Mouse (Mus musculus): ENCODE results near the gene BC034090.
A peak's percentile ranks its signal among the peaks of the same experiment; 100 is the strongest.

The BC034090 gene

DNA sequence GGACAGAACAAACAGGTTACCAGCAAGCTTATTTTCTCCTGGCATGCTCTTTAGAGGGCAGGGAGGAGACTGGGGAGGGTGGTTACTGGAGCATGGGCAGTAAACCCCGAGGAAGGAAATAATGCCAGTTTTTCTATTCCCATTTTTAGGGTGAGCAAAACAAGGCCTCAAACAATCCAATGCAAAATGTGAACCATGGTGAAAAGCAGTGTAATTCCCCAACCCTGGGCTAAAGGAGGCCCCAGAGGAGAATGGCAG, 1.8 kb downstream of the BC034090 start:
- DNase-seq (ENCODE audit: low spot score), result no peak

DNA sequence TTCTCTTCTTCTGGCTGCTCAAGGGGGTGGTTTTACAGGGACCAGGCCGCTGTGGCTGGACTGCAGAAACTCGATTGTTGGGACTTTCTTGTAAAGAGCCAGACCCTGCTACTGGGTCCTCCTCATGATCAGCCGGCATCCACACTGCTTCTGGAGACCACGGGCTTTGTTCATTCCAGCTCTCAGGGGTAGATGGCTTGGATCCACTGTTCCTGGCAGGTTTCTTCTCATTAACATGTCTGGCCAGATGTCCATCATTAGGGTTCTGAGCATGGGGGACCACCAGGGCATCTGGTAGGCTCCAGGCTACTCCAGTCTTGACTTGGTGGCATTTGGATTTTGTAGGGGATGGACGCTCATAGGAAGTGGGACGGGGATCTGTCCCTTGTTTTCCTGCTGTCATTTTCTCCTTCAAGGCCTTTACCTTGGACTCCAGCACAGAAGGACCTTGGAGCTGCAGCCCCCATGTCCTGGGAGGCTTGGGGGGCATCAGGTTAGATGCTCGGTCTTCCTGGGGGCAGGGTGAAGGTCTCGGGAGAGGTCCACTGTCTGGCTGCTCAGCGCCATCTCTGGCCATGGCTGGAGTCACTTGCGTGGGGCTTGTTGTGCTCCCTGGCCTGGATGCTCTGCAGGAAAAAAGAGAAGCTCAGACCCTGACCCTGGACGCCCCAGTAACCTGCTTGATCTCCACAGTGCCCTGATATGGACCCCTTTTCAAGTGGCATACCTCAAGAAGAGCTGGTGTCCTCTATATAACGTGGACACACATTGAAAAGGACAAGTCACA, 2.4 kb downstream of the BC034090 start:
- DNase-seq (ENCODE audit: low spot score), result no peak

DNA sequence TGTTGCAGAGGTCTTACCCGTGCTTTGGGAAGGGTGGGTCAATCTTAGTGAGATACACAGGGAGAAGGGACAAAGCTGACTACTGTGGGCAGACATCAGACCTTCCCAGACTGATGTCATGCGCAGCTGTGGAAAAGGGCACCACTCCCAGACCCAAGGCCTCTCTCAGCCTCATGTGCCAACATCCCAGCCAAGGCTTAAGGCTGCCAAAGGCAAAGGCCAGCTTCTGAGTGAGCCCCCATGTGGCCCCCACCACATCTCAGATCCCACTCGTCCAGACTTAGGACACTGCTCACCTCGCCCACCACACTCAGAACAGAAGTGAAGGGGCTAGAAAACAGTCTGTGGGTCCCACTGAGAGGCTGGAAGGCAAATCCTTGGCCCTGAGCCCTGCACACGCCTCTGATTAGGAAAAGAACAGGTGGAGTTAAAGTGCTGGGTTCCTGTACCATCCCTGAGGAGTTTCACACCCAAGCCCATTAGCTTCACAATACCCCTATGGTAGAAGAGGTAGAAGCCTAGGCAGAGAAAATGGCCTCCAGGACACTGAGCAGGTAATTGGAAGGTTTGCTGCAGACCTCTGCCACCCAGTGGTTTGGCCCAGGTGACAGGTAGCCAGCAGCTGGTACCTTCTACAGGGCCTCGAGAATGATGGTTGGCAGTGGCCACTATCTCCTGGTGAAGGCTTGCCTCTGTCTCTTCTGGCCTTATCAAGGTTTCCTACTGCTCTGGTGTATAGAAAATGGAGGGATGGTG, 4.1 kb downstream of the BC034090 start:
- no peak for DNase-seq (ENCODE audit: low spot score)

DNA sequence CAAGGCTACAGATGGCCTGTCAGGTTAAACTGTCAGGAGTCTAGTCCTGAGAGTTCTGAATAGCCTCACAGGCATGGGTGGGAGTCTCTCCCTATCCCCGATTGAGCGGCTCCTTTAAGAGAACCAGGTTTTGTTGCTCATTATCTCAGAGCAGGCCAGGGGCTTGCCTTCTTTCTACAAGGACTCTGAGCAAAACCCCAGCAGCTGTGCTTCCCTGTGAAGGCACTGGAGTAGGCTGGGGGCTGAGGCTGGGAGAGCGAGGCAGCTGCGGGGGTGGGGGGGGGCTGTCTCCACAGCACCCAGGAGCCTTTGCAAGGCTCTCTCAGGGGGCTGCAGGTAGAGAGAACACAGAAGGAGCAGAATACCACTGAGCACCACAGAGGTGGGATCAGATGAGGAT, 5.1 kb downstream of the BC034090 start:
- no peak for DNase-seq (ENCODE audit: low spot score)

DNA sequence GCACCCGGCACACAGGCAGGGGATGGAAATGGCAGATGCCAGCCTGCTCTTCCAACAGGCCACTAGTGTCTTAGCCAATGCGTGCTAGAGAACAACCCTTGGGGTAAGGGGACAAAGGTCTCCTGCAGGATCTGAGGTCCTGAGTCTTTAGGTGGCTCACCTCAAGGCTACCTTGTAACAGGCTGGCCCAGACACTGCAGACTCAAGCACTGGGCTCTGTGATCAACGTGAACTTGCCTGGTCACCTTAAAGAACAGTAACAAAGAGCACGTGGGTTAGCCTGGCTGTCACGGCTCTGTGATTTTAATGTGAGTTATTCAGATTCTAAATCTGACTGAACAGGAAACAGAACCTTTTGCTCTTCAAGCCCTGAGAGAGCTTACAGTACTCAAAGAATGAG, 6.1 kb downstream of the BC034090 start:
- no peak for DNase-seq (ENCODE audit: low spot score)

DNA sequence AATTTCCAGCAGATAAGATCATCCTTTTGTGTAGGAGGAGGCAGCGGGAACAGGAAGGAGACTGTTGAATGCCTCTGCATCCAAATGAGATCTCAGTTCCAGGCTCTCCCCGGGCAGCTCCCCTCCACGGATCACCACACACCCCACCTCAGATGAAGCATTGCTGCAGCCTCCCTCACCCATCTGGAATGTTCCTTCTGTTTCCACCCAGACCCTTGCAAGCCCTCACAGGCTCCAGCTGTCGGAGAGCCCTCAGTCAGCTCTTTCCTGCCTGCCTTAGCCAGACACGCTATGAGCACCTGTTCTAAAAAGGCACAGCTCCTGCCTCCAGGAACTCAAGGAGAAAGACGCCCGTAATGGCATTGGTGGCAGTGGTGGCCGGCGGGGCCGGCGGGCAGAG, 6.9 kb downstream of the BC034090 start:
- no peak for DNase-seq (ENCODE audit: low spot score)

DNA sequence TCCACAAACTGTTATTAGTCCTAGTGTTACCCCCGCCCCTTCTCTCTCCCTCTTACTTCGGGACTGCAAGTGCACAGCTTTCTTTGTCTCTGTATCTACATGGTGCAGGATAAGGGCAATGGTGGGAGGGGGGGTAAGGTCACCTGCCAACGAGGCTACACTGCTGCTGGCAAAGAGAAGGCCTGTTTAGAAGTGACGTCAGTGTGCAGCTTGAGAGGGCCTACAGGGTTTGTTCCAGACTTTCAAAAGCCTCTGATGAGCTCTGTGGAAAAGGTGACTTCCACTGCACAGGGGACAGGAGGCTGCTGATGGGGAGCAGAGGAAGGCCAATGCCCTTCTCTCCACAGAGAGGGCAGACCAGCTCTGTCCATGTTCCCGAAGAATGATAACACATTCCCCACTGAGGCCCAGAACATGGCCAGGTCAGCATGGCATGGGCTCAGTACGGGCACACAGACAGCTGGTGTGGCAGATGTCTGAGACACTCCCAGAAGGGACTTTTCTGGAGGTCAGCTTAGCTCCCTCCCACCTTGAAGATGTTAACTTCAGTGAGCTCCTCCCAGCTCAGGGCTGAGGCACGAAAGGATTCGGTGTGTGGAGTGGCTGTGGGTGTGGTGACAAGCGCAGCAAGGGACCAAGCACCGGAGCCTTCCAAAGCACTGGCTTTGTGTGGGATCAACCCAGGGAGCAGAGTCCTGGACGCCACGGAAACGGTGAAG, 7.8 kb downstream of the BC034090 start:
- DNase-seq (ENCODE audit: low spot score), result no peak

DNA sequence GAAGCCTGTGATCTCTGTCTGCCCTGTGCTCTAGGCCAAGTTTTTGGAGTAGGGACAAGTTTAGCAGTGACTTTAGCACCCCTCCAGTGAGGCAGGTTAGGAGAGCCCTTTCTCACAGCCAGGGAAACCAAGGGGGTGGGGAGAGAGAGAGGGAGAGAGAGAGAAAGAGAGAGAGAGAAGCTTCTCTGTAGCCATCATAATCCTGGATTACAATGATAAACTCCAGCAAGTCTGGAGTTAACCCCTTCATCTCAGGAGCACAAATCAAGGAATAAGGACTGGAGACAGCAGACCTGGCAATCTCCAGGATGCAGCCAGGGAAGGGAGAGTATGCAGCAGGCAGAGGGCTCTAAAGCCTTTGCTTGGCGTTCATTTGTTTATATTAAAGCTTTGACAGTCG, 8.6 kb downstream of the BC034090 start:
- DNase-seq (ENCODE audit: low spot score), result no peak

DNA sequence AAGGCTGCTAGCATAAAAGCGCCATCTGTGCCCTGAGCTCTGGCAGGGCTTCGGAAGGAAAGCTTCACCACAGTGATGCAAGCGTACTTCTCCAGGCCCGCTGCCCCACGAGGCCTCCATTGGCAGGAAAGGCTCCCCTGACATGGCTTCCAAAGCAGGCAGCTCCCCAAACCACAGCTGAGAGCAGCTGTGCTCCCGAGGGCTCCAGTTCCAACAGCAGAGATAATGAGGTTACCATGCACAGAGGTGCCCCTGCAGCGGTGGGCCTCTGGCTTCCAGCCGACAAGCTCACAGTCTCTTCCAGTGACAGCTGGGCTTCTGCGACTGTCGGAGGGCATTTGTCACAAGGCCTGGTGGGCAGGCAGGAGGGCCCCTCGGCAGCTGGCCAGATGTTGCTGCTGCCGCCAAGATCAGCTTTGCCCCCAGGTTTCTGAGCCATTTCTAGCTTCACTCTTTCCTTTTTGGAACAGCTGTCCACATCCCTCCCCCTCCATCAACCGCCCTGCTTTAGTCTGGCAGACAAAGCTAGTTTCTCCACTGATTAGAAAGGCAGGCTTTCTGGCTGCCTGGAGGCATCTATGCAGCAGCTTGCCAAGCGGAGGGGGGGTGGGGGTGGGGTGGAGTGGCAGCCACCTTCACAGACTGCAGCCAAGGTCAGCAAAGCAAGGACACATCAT, 10.2 kb downstream of the BC034090 start:
- DNase-seq (ENCODE audit: low spot score), result peak; percentile 56

DNA sequence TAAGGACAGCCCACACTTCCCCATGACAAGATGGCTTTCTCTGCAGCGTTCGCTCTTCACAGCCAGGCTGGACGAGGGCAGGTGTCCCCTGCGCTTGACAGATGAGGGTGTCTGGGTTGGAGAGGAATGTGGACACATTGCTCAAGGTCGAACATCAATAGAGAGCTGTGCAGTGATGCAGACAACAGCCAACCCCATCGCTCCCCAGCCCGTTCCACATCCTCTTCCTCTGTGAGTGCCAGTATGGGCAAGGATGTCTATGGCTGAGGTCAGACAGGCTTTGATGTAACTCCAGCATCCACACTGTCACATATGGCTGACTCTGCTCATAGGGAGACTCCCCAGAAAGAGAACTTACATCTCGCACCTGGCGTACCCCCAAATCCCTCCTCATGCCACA, 10.9 kb downstream of the BC034090 start:
- no peak for DNase-seq (ENCODE audit: low spot score)

DNA sequence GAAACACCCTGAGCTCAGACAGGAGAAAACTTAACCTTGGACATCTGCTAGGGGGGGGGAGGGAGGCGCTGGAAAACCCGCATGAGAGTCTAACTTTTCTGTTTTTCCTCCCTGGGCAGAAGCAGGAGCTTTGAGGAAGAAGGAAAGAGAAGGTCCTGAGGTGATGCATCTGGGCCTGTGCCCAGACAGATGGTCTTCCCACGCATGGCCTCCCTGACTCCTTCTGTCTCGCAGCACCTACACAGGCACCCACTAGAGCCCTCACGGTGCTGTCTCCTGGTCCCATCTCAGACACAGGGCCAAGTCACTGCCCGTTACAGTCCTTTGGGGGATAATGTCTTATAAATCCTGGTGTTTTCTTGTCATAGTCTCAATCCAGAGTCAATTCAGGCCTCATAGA, 11.5 kb downstream of the BC034090 start:
- no peak for DNase-seq (ENCODE audit: low spot score)

DNA sequence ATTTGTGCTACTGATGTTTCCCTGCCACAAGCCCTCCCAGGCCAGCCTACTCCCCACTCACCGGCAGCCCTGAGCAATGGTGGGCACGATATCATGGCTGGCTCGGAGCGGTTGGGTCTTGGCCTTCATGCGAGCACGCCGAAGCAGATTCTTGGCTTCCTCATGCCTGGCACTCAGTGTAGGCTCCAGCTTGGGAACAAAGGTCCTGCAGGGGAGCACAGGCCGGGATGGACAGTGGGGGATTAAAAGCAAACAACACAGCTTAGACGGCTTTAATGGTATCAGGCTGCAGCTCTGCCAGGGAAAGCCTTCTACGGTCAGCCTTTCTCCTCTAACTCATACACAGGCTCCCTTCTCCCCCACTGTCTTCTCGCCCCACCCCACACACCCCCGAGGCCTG, 11.9 kb downstream of the BC034090 start:
- no peak for DNase-seq (ENCODE audit: low spot score)

DNA sequence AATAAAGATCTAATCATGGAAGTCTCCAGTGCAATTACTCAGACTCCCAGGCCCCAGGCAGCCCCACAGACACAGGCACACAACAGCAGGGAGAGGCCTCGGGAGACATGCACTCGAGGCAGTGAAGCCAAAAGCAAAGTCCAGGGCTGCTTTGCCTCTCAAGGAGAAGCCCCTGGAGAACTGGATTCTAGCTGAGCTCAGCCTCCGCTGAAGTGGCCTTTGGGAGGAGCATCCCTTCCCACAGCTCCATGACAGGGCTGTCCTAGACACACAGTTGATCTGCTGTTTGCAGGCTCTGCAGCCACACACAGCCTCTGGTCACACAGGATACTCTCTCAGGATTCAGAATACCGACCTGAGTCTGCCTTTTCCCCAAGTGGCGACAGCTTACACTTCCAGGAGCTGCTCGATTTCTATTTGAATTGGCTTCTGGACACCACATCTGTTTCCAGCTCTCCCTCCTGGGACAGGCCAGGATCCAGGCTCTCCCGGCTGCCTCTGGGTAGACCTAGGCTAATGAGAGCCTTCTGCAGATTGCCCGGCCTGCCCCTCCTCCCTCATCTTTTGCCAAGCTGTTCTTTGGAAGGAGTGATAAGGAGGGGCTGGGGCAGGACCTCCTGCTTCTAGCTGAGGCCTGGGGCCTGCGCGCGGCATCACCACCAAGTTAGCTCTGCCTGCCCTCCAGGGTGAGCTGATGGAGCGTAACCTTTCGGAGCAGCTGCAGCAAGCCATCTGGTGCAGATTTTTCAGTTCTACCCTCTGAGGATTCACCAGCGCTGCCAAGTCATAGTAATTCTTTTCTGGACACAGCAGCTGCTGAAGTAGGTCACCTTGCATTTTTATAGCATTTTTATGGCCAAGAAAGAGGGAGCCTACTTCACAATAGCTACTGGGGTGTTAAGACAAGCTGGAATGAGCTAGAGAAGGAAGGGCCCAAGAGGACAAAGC, 14.5 kb downstream of the BC034090 start:
- DNase-seq (ENCODE audit: low spot score), result no peak

DNA sequence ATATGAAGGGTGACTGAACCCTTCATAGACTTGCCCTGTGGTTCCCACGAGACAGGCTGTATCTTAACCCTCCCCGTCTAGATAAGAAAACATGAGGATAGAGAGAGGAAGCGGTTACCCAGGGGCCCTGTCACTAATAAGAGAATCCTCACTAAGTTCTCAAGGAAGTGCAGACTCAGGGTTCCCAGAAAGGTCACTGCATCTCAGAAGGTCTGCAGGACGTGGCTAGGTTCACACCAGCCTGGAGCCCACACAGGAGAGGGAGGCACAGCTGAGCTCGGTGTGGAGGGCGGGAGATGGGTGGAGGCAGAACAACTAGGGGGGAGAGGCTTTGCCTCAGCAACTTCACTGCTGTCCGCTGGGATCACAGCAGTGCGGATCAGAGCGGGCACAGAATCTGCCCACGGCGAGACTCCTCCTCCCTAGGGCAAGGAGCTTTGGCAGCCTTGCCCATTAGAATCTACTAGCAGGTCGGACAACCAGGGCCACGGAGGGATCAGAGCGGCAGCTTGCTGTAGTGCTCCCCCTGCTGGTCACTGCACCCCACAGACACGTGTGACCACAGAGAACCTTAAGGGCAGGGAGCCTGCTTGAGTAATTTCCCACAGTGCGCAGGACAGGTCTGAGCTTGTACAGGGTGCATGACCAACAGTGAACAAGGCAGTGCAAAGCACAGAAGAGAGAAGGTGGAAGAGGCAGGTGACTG, 20.2 kb downstream of the BC034090 start:
- peak; percentile 91 for DNase-seq (ENCODE audit: low spot score)

DNA sequence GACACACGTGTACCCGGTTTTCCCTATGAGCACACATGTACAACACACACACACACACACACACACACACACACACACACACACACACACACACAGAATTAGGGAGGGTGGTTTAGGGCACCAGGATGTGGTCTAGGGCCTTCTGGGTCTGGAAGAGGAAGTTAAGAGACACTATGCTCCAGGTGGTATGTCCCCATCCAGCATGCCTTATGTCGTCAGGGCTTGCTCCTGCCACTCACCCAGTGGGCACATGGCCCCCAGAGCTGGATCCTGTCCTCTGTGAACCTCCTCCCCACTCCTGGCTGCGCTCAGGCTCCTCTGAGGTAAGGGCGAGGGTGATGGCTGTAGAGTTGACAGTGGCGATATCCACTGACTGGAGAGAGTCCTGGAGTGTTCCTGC, 21.2 kb downstream of the BC034090 start:
- DNase-seq (ENCODE audit: low spot score), result no peak

DNA sequence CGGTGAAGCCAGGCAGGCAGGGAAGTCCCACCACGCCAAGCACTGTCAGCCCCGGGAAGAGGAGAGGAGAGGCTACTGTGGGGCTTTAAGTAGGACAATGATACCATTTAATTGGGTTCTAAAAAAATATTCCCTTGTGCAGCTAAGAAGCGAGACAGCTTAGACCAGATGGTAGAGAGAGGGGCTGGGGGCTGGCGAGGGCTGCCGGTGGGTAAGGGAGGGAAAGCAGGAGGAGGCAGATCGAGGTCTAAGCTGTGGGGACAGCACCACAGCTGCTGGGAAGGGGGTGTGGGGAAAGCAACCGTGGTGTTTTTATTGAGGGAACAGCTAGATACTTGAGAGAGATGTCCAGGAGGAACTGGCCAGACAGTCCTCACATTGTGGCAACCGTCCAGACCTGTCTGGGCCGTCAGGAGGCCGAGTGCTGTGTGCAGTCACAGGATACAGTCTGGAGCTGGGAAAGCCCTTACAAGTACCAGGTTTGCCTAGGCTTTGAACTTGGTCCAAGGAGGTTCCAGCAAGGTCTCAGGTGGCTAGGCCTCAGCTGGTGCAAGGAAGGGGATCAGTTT, 22.1 kb downstream of the BC034090 start:
- peak; percentile 64 for DNase-seq (ENCODE audit: low spot score)

DNA sequence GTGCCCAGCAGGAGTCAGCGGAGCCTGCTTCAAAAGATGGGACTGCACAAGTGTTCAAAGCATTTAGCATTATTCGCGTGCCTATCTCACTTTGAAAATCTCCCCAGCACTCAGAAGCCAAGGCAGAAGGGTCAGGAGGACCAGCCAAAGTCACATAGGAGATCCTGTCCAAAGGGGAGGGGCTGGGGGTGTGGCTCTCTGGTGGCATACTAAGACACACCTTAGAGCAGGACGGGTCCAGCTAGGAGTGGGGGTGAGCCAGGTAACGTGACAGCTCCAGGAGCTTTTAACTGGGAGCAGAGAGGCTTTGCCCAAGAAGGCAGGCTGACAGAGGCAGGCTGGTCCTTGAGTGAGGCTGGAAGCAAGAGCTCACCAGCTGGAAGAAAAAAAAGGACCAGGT, 25.3 kb downstream of the BC034090 start:
- DNase-seq (ENCODE audit: low spot score), result no peak

DNA sequence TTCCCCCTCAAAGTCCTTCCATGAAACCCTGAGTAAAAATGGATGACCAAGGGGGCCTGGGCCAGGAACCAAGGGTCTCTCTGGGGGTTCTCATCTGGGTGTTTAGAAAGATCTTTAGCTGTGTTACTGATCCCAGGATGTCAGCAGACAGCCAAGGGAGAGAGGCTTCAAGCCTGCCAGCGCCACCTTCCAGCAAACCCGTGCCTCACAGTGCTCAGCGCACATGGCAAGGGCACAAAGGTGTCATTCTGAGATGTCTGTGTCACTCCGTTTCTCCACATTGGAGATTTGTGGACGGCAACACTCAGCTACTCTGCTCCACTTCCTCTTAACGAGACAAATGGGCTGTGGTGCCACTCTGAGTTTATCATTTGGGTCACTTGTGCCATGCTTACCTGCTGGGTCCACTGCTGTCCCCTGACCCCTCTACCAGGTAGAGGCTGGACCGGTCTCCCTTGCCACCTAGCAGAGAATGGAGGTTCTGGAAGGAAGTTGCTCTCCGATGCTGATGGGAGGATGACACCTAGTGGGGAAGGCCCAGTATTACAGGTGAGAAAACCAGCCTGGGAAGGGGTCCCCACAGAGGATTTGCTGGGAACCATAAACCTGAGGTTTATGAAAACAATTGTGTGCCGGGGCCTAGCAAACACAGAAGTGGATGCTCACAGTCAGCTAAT, 26.2 kb downstream of the BC034090 start:
- DNase-seq (ENCODE audit: low spot score), result peak; percentile 61

DNA sequence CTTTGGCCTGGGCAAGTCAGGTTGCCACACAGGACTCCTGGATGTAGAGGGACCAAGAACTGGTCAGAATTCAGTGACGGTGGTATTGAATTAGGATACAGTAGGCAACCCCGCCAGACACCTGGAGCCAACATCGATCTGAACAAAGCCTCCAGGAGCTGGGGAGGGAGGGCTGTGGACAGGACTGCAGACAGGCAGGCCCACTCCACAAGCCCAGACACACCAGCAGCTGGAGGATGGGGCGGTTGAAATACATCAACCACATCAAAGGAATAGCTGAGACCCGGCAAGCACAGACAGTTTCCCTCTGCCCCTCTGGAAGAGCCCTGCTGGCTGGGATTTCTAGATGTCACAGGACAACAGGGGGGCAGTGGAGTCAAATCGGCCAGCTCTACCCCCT, 27.4 kb downstream of the BC034090 start:
- no peak for DNase-seq (ENCODE audit: low spot score)

DNA sequence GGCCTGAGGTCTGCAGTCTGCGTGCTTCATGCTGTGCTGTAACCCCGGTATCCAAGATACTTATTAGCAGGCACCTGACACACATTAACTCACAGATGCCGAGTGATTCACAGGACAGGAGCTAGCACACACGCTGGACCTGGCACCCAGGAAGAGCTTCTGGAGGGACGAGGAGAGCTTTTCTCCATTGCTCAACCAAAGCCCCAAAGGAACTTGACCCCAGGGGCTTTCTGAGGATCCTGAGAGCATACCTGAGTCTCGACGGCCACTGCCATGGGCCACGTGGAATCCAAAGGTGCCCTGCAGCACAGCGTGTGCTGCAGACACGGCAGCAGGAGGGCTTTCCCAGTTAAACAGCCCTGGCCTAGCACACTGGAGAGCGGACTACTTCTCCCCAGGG, 27.9 kb downstream of the BC034090 start:
- DNase-seq (ENCODE audit: low spot score), result no peak

All from urinary bladder, postnatal 14 days (tissue).